Mouse (Mus musculus) cortical plate, adult 2 months (tissue): ENCODE measurements at regions not wholly inside any gene's neighbourhood (a gene's known extent, or its start where the extent isn't known, plus 50 kb on each side); places are given as distances from the start of the nearest gene placed in this dataset.

Experiments
- CTCF ChIP-seq: fragments of 200-500 bp; IDR thresholded peaks from 2 replicates; pipeline ENCODE4 v1.5.1; 2011; ENCODE audit warnings: mild to moderate bottlenecking, control low read depth, low read length; ENCODE audit not compliant: insufficient read depth; ENCODE audit errors: extremely low read depth
- POLR2A ChIP-seq: fragments of 200-500 bp; IDR thresholded peaks from 2 replicates; pipeline ENCODE4 v1.6.1; 2011; ENCODE audit warnings: mild to moderate bottlenecking, low read length, control low read depth; ENCODE audit not compliant: insufficient read depth; ENCODE audit errors: extremely low read depth

DNA sequence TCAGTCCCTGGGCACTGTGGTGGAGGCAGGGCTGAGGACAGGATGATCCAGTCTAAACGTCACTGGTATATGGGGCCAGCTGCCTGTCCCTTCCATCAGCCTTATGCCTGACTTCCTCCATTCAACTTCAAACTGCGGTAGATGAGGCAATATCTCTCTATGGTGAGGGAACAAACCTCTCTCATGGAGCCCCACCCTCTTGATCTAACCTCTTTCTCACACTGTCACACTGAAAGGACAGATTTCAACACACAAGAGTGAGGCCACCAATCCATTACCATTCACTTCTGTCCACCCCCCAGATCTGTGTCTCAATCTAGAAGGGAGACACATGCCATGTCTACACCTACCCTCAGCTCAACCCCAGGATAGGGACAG is 92.5 kb upstream of the Smad3 start:
- TF ChIP-seq POLR2A (no peak), CTCF (no peak)
